Mouse (Mus musculus) E14TG2a.4 (cell line): ENCODE data around the gene Lmntd1.

ENCODE experiments used
- CTCF ChIP-seq: conservative IDR thresholded peaks from 2 replicates; pipeline ENCODE4 v1.5.1; 2014; ENCODE audit warnings: low read length
- NANOG ChIP-seq: IDR thresholded peaks from 2 replicates; pipeline ENCODE4 v1.6.1; 2014; ENCODE audit warnings: borderline replicate concordance, low read length, mixed read lengths

DNA sequence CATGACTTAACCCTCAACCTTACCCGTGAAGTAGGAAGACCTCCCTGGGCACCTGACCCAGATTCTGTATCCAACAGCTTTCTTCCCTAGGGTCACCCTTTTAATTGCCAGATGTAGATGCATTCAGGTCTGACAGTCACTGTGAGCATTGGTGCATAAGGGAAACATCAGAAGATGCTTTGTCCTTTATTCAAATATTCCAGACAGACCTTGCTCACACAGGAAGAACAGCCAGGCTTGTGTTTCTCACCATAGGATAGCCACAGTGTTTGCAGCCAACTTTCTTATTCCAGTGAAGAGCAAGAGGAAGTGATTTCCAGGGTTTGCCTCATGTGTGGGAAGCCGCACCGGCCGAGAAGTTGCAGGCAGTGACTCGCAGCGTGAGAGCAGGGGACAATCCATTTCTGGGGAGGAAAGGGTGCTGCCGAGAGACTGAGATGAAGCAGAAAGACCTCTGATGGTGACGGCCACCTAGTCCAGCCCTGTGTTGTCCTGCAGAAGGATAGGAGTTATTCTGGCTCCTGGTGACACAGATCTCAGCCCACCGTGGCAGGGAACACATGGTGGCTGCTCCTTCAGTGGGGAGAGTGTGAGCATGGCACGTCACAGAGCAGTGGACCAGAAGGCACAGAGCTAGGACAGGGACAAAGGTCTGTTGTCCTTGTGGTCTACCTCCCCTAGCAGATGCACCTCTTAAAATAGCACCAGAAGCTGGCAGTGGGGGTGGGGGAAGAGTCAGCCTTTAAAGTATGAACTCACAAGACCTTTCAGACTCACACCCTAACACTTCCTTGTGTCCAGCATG lies 32.6 kb downstream of the Lmntd1 start:
- no peak for TF ChIP-seq CTCF
- TF ChIP-seq NANOG: no peak
